Comparison of ENCODE assay signal across 8 mouse cellular contexts in genomic region chr9:15305503-15306397, GRCm38 (mm10). TPM values are rescaled to one million over a fixed set of nuclear protein-coding genes. Genes with fewer than 3 reads are reported as not detected.
DNase-seq lines count a peak whose midpoint lies in the region; ATAC-seq and TF ChIP-seq lines count a peak whose summit lies in the region.

Gene Taf1d, plus strand, starts transcription at chr9:15306214.

- DNase-seq in gastrocnemius, adult 8-10 months (ENCODE audit: low spot score in 2 of 2) = peak; percentile 95 to 96
- DNase-seq in hindlimb bud, embryonic 11.5 days (ENCODE audit: extremely low spot score, low read depth, low spot score) = peak; percentile 75
- DNase-seq in left cerebral cortex, adult 8-10 months (ENCODE audit: low spot score in 2 of 2) = peak; percentile 93 to 94
- peak; percentile 97 to 98 for DNase-seq in right cerebral cortex, postnatal 10 days (ENCODE audit: low spot score in 2 of 2)
- peak; percentile 99 for DNase-seq in urinary bladder, postnatal 25 days (ENCODE audit: low spot score)

- no peaks in the 10 kb centered on the region for H3K27me3 ChIP-seq in megakaryocyte, embryonic 14.5 days (replicated peaks)

- H3K9me3 ChIP-seq in megakaryocyte, embryonic 14.5 days = no peaks in the 10 kb centered on the region

- peak; percentile 94 for TF ChIP-seq POLR2A in cortical plate, adult 2 months (IDR thresholded peaks at IDR 0.05; ENCODE audit: extremely low read depth, insufficient read depth, low read length)

- H3K27ac ChIP-seq in cortical plate, adult 2 months (ENCODE audit: insufficient read depth, low read length) = peak within 1 kb of the TSS; percentile 84

- peaks cover 3% of the 10 kb centered on the region; the same call in 1 of the 2 replicates for H3K4me1 ChIP-seq in cortical plate, adult 2 months (ENCODE audit: control insufficient read depth, insufficient read depth, low read length)
- peaks cover 71% of the 10 kb centered on the region for H3K4me1 ChIP-seq in megakaryocyte, embryonic 14.5 days

- peaks cover 45% of the 10 kb centered on the region for H3K36me3 ChIP-seq in megakaryocyte, embryonic 14.5 days (replicated peaks; ENCODE audit: low read length)

- ATAC-seq in activated CD4-positive, CD25-positive, alpha-beta regulatory T cell, adult 4 months = peak; percentile 90

- TF ChIP-seq CTCF in cortical plate, adult 2 months (IDR thresholded peaks at IDR 0.05; ENCODE audit: extremely low read depth, insufficient read depth, low read length) = no peak

- peak within 1 kb of the TSS; percentile 82 for H3K4me3 ChIP-seq in cortical plate, adult 2 months (ENCODE audit: insufficient read depth, low read length)
- H3K4me3 ChIP-seq in megakaryocyte, embryonic 14.5 days (replicated peaks) = peak within 1 kb of the TSS; percentile 99

RNA-seq across cellular contexts. Expression of gene Taf1d, which starts in this region (rescaled TPM):
- polyA plus RNA-seq in activated CD4-positive, CD25-positive, alpha-beta regulatory T cell, adult 4 months (2017; shearing (Covaris generic)) = 100 to 1,000 TPM; 111 to 135 TPM
- polyA plus RNA-seq in cortical plate, adult 2 months (2012; rRNA removed) = 28.2 and 32.0 TPM in 2 replicates
- 100 to 1,000 TPM in 1 of 4 experiments, 10 to 100 TPM in 3; 69.0 to 109 (median 76.8) TPM for total RNA-seq in gastrocnemius, adult 8-10 months (2022)
- 10 to 100 TPM; 26.4 to 37.9 (median 30.5) TPM for total RNA-seq in left cerebral cortex, adult 8-10 months (2022)
- 18.8 and 30.9 TPM in 2 replicates for polyA plus RNA-seq in megakaryocyte, embryonic 14.5 days (2012; ENCODE audit: insufficient read depth, low replicate concordance)

Comparison
In these comparisons a context has a peak if more than half of its experiments do, and no peak if none do; other contexts are left out.
1. Peak in every context shown above with its lines: DNase-seq, ATAC-seq, H3K4me3 ChIP-seq and H3K27ac ChIP-seq.